Mouse (Mus musculus): ENCODE data around the gene Yif1a. TPM values are rescaled to one million over a fixed set of nuclear protein-coding genes. Genes with fewer than 3 reads are reported as not detected.

Gene Yif1a
- polyA plus RNA-seq, 1 experiment from 2014 or later, result 49.4 TPM

DNA sequence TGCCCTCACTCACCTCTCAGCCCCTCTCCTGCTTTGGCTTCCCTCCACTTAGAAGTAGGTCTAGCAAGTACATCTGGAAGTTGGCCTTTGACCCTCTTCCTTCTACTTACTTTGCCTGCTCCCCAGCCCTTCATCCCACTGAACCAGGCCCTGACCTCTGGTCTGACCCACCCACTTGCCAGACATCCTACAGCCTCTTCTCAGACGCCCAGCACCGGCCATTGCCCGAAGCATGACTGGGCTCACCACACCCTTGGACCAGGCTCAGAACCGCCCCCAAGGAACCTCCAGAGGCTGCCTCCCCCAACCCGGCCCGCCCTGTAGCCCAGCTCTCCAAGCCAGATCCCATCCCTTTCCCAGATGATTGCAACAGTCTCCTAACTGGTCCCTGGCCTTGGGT lies 25.9 kb upstream of the Yif1a start:
- Histone ChIP-seq H3K4me3 (replicated peaks) (no peak overlapping the region), H3K9ac (no peak overlapping the region), H3K4me2 (no peak overlapping the region), H3K9me3 (replicated peaks) (no peaks in the 10 kb centered on the region), H3K27ac (replicated peaks) (no peak overlapping the region), H3K36me3 (replicated peaks) (no peaks in the 10 kb centered on the region), H3K4me1 (replicated peaks) (peaks cover 41% of the 10 kb centered on the region), H3K27me3 (peaks cover 12% of the 10 kb centered on the region)
- no peak for ATAC-seq (ENCODE audit: insufficient read depth)
- 67% methylated on average over 6 of the region's 6 CpGs for WGBS (ENCODE audit: insufficient replicate concordance)

GRCm38 (mm10) chr19:5065104-5065503 lies 23.2 kb upstream of the Yif1a start:
- H3K4me1 ChIP-seq (replicated peaks), result peaks cover 42% of the 10 kb centered on the region
- H3K4me3 ChIP-seq (replicated peaks), result no peak overlapping the region
- no peak overlapping the region for H3K4me2 ChIP-seq
- ATAC-seq (ENCODE audit: insufficient read depth), result no peak
- no peaks in the 10 kb centered on the region for H3K9me3 ChIP-seq (replicated peaks)
- no peak overlapping the region for H3K9ac ChIP-seq
- no peaks in the 10 kb centered on the region for H3K36me3 ChIP-seq (replicated peaks)
- H3K27ac ChIP-seq (replicated peaks), result no peak overlapping the region
- peaks cover 33% of the 10 kb centered on the region for H3K27me3 ChIP-seq
- WGBS (ENCODE audit: insufficient replicate concordance), result 50% methylated on average over 7 of the region's 7 CpGs

- H3K27me3 ChIP-seq, result peaks cover 50% of the 10 kb centered on the region
- H3K4me1 ChIP-seq (replicated peaks), result peaks cover 51% of the 10 kb centered on the region
- peak overlapping the region; percentile 55; the same call in 1 of the 2 replicates for H3K9ac ChIP-seq
- H3K9me3 ChIP-seq (replicated peaks), result no peaks in the 10 kb centered on the region
- WGBS (ENCODE audit: insufficient replicate concordance), result 5% methylated on average over 15 of the region's 15 CpGs
- no peaks in the 10 kb centered on the region for H3K36me3 ChIP-seq (replicated peaks)
- H3K4me2 ChIP-seq, result peak overlapping the region; percentile 82
- H3K27ac ChIP-seq (replicated peaks), result peak overlapping the region; percentile 78
- ATAC-seq (ENCODE audit: insufficient read depth), result peak; percentile 87
- H3K4me3 ChIP-seq (replicated peaks), result peak overlapping the region; percentile 52
These were observed 21.1 kb upstream of the Yif1a start for GRCm38 (mm10) chr19:5067040-5067799.

GRCm38 (mm10) chr19:5067867-5068569 lies 20.3 kb upstream of the Yif1a start, which contains the start of gene Cd248:
Gene Cd248, plus strand, starts transcription at chr19:5068078.
- peak; percentile 38 for ATAC-seq (ENCODE audit: insufficient read depth)
- H3K9me3 ChIP-seq (replicated peaks), result no peaks in the 10 kb centered on the region
- H3K27ac ChIP-seq (replicated peaks), result peak within 1 kb of the TSS; percentile 78
- H3K4me2 ChIP-seq, result peak within 1 kb of the TSS; percentile 82
- H3K27me3 ChIP-seq, result peaks cover 50% of the 10 kb centered on the region
- peak within 1 kb of the TSS; percentile 52 for H3K4me3 ChIP-seq (replicated peaks)
- peak within 1 kb of the TSS; percentile 55 for H3K9ac ChIP-seq
- H3K36me3 ChIP-seq (replicated peaks), result no peaks in the 10 kb centered on the region
- 2% methylated on average over 56 of the region's 56 CpGs for WGBS (ENCODE audit: insufficient replicate concordance)
- peaks cover 59% of the 10 kb centered on the region for H3K4me1 ChIP-seq (replicated peaks)

DNA sequence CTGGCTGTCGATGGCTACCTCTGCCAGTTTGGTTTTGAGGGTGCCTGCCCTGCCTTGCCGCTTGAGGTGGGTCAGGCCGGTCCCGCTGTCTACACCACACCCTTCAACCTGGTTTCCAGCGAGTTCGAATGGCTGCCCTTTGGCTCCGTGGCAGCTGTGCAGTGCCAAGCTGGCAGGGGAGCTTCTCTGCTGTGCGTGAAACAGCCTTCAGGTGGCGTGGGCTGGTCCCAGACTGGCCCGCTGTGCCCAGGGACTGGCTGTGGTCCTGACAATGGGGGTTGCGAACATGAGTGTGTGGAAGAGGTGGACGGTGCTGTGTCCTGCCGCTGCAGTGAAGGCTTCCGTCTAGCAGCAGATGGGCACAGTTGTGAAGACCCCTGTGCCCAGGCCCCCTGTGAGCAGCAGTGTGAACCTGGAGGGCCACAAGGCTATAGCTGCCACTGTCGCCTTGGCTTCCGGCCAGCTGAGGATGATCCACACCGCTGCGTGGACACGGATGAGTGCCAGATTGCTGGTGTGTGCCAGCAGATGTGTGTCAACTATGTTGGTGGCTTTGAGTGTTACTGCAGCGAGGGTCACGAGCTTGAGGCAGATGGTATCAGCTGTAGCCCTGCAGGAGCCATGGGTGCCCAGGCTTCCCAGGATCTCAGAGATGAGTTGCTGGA lies 19.6 kb upstream of the Yif1a start:
- Histone ChIP-seq H3K27ac (replicated peaks) (0 out of 2 replicates have a peak overlapping the region, but pooled peaks have one; percentile 78), H3K4me1 (replicated peaks) (peaks cover 65% of the 10 kb centered on the region), H3K4me2 (peak overlapping the region; percentile 82), H3K9ac (peak overlapping the region; percentile 55), H3K9me3 (replicated peaks) (no peaks in the 10 kb centered on the region), H3K4me3 (replicated peaks) (peak overlapping the region; percentile 52), H3K36me3 (replicated peaks) (no peaks in the 10 kb centered on the region), H3K27me3 (peaks cover 55% of the 10 kb centered on the region)
- no peak for ATAC-seq (ENCODE audit: insufficient read depth)
- 46% methylated on average over 21 of the region's 21 CpGs for WGBS (ENCODE audit: insufficient replicate concordance)

GRCm38 (mm10) chr19:5069486-5069885 lies 18.9 kb upstream of the Yif1a start:
- WGBS (ENCODE audit: insufficient replicate concordance), result 73% methylated on average over 5 of the region's 5 CpGs
- Histone ChIP-seq H3K9me3 (replicated peaks) (no peaks in the 10 kb centered on the region), H3K9ac (no peak overlapping the region), H3K4me3 (replicated peaks) (no peak overlapping the region), H3K27me3 (peaks cover 63% of the 10 kb centered on the region), H3K4me2 (0 out of 2 replicates have a peak overlapping the region, but pooled peaks have one; percentile 82), H3K4me1 (replicated peaks) (peaks cover 65% of the 10 kb centered on the region), H3K27ac (replicated peaks) (no peak overlapping the region), H3K36me3 (replicated peaks) (no peaks in the 10 kb centered on the region)
- ATAC-seq (ENCODE audit: insufficient read depth), result no peak

DNA sequence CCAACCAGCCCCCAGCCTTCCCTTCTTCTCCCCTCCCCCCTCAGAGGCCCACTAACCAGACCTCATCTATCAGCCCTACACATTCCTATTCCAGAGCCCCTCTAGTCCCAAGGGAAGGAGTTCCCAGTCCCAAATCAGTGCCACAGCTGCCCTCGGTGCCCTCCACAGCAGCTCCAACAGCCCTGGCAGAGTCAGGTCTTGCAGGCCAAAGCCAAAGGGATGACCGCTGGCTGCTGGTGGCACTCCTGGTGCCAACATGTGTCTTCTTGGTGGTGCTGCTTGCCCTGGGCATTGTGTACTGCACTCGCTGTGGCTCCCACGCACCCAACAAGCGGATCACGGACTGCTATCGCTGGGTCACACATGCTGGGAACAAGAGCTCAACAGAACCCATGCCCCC lies 18.4 kb upstream of the Yif1a start:
- H3K9ac ChIP-seq, result no peak overlapping the region
- no peak for ATAC-seq (ENCODE audit: insufficient read depth)
- H3K27ac ChIP-seq (replicated peaks), result no peak overlapping the region
- peaks cover 65% of the 10 kb centered on the region for H3K4me1 ChIP-seq (replicated peaks)
- H3K27me3 ChIP-seq, result peaks cover 68% of the 10 kb centered on the region
- no peaks in the 10 kb centered on the region for H3K9me3 ChIP-seq (replicated peaks)
- H3K36me3 ChIP-seq (replicated peaks), result no peaks in the 10 kb centered on the region
- 75% methylated on average over 7 of the region's 7 CpGs for WGBS (ENCODE audit: insufficient replicate concordance)
- H3K4me3 ChIP-seq (replicated peaks), result no peak overlapping the region
- H3K4me2 ChIP-seq, result no peak overlapping the region

- H3K4me2 ChIP-seq, result peak overlapping the region; percentile 88
- ATAC-seq (ENCODE audit: insufficient read depth), result no peak
- no peaks in the 10 kb centered on the region for H3K36me3 ChIP-seq (replicated peaks)
- peak overlapping the region; percentile 42; the same call in 1 of the 2 replicates for H3K9ac ChIP-seq
- no peak overlapping the region for H3K27ac ChIP-seq (replicated peaks)
- peaks cover 74% of the 10 kb centered on the region for H3K27me3 ChIP-seq
- peaks cover 65% of the 10 kb centered on the region for H3K4me1 ChIP-seq (replicated peaks)
- WGBS (ENCODE audit: insufficient replicate concordance), result 20% methylated on average over 11 of the region's 11 CpGs
- H3K9me3 ChIP-seq (replicated peaks), result no peaks in the 10 kb centered on the region
- peak overlapping the region; percentile 59; the same call in 1 of the 2 replicates for H3K4me3 ChIP-seq (replicated peaks)
These were observed 17.3 kb upstream of the Yif1a start for GRCm38 (mm10) chr19:5071077-5071476.

DNA sequence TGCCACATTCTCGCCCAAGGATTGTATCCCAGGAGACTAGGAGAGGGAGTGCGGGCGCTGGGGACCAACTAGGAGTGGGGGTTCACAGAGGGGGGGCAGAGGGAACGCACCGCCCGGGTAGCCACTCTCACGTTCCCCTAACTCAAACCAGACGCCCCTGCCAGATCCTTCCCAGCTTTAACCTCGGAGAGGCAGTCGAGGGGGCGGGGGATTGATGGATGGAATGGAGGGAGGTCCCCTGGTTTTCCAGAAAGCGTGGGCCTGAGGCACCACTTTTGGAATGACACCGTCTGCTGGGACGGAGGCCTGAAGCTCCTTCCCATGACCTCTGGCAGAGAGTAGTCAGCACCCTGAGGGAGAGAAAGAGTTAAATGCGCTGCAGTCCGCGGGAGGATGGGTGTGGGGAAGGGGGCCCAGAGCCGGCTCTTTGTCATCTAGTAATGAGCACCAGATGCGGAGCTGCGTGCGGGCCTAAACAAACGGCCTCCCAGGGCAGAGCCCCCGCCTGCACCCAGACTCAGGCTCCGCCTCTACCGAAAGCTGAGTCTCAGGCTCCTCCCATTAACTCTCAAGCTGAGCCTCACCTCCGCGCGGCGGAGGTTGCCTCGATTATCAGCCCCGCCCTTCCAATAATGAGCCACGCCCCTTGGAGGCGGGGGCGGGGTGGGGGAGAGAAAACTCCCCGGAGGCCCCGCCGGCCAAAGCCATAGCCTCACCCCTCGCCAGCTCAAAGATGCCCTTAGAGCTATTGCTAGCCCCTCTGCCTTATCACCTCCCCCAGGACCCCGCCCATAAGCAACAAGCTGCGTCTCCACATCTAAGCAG lies 16.6 kb upstream of the Yif1a start:
- Histone ChIP-seq H3K9me3 (replicated peaks) (no peaks in the 10 kb centered on the region), H3K36me3 (replicated peaks) (no peaks in the 10 kb centered on the region), H3K27me3 (peaks cover 80% of the 10 kb centered on the region), H3K27ac (replicated peaks) (0 out of 2 replicates have a peak overlapping the region, but pooled peaks have one; percentile 20), H3K4me1 (replicated peaks) (peaks cover 64% of the 10 kb centered on the region), H3K4me2 (peak overlapping the region; percentile 88), H3K9ac (peak overlapping the region; percentile 42), H3K4me3 (replicated peaks) (peak overlapping the region; percentile 59)
- ATAC-seq (ENCODE audit: insufficient read depth), result peak; percentile 67
- 4% methylated on average over 40 of the region's 40 CpGs for WGBS (ENCODE audit: insufficient replicate concordance)

GRCm38 (mm10) chr19:5072389-5073019 lies 15.8 kb upstream of the Yif1a start:
- no peak overlapping the region for H3K9ac ChIP-seq

More at GRCm38 (mm10) chr19:5072389-5073019, 15.8 kb upstream of the Yif1a start:
- Histone ChIP-seq H3K4me2 (peak overlapping the region; percentile 88), H3K4me1 (replicated peaks) (peaks cover 56% of the 10 kb centered on the region), H3K27me3 (peaks cover 73% of the 10 kb centered on the region), H3K4me3 (replicated peaks) (peak overlapping the region; percentile 59), H3K27ac (replicated peaks) (peak overlapping the region; percentile 45; the same call in 1 of the 2 replicates), H3K9me3 (replicated peaks) (no peaks in the 10 kb centered on the region), H3K36me3 (replicated peaks) (no peaks in the 10 kb centered on the region)
- 5% methylated on average over 20 of the region's 20 CpGs for WGBS (ENCODE audit: insufficient replicate concordance)
- 0 out of 2 replicates have a peak, but pooled peaks have one; percentile 26 for ATAC-seq (ENCODE audit: insufficient read depth)
